Mouse (Mus musculus): ENCODE measurements around the gene Banf2. TPM values are rescaled to one million over a fixed set of nuclear protein-coding genes. Genes with fewer than 3 reads are reported as not detected.

Gene Banf2
- polyA plus RNA-seq, 1 experiment from 2014 or later, result not detected

DNA sequence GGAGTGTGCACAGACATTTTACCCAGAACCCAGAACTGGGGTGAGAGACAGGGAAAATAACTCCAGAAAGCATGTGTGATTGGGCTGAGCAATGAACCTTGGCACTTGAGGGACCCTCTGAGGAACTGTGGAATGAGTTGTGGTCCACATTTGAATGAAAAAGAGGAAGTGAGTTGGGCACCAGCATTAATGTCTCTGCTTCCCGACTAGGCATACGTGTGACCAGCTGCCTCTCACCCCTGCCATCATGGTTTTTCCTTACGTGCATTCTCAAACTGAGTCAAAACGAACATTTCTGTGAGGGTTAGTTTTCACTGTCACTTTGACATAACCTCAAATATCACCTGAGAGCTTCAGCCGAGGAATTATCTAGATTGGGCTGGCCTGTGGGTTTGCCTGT, 79.8 kb downstream of the Banf2 start:
- Histone ChIP-seq H3K27ac (replicated peaks) (no peak overlapping the region), H3K9ac (replicated peaks) (no peak overlapping the region), H3K4me2 (replicated peaks) (no peak overlapping the region), H3K27me3 (no peaks in the 10 kb centered on the region), H3K36me3 (no peaks in the 10 kb centered on the region), H3K4me1 (0 out of 2 replicates have a peak, but pooled peaks cover 3% of the 10 kb centered on the region), H3K4me3 (no peak overlapping the region), H3K9me3 (no peaks in the 10 kb centered on the region)
- no peak for ATAC-seq (ENCODE audit: low FRiP score, low read depth)
- WGBS, result 89% methylated on average over 5 of the region's 5 CpGs

DNA sequence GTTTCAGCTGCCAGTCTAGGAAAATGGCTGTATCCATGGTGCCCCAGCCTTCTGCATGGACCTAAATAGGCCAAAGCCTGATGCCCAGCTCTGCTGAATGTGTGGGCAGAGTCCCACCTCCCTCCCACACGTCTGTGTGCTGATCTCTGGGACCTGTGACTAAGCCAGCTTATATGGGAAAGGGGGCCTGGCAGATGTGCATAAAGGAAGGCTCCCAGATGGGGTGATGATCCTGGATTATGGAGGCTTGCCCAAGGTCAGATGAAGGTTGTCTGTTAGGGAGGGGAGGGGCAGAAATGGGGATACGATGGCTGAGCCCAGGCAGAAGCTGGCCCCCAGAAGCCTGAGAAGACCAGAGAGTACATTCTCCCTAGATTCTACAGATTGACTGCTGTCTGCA, 85.2 kb downstream of the Banf2 start:
- Histone ChIP-seq H3K9me3 (no peaks in the 10 kb centered on the region), H3K4me3 (no peak overlapping the region), H3K27ac (replicated peaks) (no peak overlapping the region), H3K36me3 (no peaks in the 10 kb centered on the region), H3K4me1 (no peaks in the 10 kb centered on the region), H3K27me3 (no peaks in the 10 kb centered on the region), H3K9ac (replicated peaks) (no peak overlapping the region), H3K4me2 (replicated peaks) (no peak overlapping the region)
- no peak for ATAC-seq (ENCODE audit: low FRiP score, low read depth)
- WGBS, result 68% methylated on average over 2 of the region's 2 CpGs

DNA sequence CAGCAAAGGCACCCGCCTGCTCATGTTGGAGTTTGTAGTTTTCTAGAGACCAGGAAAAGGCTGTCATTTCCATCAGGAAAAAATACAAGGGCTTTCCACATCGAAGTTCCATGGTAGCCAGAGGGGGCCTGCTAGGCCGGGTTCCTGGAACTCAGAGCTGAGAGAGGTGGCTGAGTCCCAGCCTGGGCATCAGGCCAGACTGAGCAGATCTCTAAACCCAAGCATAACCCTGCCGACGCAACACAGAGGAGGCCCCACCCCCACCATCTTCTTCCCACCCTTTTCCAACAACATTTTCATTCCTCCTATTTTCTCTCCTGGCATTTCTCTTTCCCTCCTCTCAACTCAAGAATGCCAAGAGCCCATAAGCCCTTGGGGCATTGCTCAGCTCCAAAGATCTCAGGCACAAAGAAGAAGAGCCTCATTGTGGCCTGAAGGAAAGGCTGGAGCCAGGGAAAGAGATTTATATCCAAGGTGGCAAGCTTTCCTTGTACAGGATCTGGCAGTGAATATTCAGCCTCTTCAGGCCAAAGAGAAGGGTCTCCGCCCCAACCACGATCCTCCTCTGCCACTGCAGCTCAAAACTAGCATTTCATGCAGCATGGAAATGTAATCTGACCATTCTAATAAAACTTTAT, 87.4 kb downstream of the Banf2 start:
- Histone ChIP-seq H3K9me3 (no peaks in the 10 kb centered on the region), H3K9ac (replicated peaks) (no peak overlapping the region), H3K36me3 (no peaks in the 10 kb centered on the region), H3K4me3 (no peak overlapping the region), H3K4me2 (replicated peaks) (no peak overlapping the region), H3K4me1 (no peaks in the 10 kb centered on the region), H3K27me3 (no peaks in the 10 kb centered on the region), H3K27ac (replicated peaks) (no peak overlapping the region)
- 84% methylated on average over 7 of the region's 7 CpGs for WGBS
- no peak for ATAC-seq (ENCODE audit: low FRiP score, low read depth)

DNA sequence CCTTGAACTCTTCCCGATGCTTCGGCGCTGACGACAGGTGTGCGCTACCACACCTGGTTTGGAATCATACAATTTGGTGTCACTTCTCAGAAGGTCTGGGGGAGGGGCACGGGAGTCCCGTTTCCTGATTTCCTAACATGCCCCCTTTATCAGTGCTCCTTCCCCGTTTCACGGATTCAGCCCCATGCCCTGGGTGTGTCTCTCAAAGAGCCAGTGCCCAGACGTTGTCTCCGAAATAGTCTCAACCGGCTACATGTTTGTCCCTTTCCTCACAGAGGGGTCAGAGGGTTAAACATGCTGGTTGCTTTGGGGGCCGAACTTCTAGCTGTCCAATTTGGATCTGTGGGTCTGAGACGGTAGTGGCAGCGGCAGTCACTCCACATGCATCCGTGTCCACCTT, 89.2 kb downstream of the Banf2 start:
- no peak overlapping the region for H3K27ac ChIP-seq (replicated peaks)
- no peak overlapping the region for H3K9ac ChIP-seq (replicated peaks)
- no peaks in the 10 kb centered on the region for H3K36me3 ChIP-seq
- 91% methylated on average over 16 of the region's 16 CpGs for WGBS
- no peak overlapping the region for H3K4me3 ChIP-seq
- H3K4me1 ChIP-seq, result no peaks in the 10 kb centered on the region
- no peaks in the 10 kb centered on the region for H3K27me3 ChIP-seq
- no peak for ATAC-seq (ENCODE audit: low FRiP score, low read depth)
- H3K9me3 ChIP-seq, result no peaks in the 10 kb centered on the region
- no peak overlapping the region for H3K4me2 ChIP-seq (replicated peaks)

Other genes with a start within 250 kb of the Banf2 start
- 1.8 and 2.3 TPM in 2 replicates for gene Bfsp1, start 169.9 kb upstream of the Banf2 start, polyA plus RNA-seq (2016; fragmentation: Nextera tagmentation; extraction: Ambion mirVana)
- 359 and 373 TPM in 2 replicates for gene Dstn, start 117.7 kb upstream of the Banf2 start, polyA plus RNA-seq (2016; fragmentation: Nextera tagmentation; extraction: Ambion mirVana)
- 41.0 and 48.7 TPM in 2 replicates for gene Rrbp1, start 21.8 kb upstream of the Banf2 start, polyA plus RNA-seq (2016; fragmentation: Nextera tagmentation; extraction: Ambion mirVana)
- gene Mgme1, start 237.6 kb downstream of the Banf2 start, polyA plus RNA-seq (2016; fragmentation: Nextera tagmentation; extraction: Ambion mirVana), result 15.2 and 17.5 TPM in 2 replicates
- 93.3 and 97.2 TPM in 2 replicates for gene Snx5, start 237.8 kb downstream of the Banf2 start, polyA plus RNA-seq (2016; fragmentation: Nextera tagmentation; extraction: Ambion mirVana)